Mouse (Mus musculus) brain, adult 2 months (tissue): ENCODE data around the gene Myt1l.
A peak's percentile ranks its signal among the peaks of the same experiment; 100 is the strongest.

Source experiments
- DNase-seq: peaks from one replicate; pipeline ENCODE4 v3.0.0; 2011; ENCODE audit warnings: low read depth, low spot score

Myt1l gene

DNA sequence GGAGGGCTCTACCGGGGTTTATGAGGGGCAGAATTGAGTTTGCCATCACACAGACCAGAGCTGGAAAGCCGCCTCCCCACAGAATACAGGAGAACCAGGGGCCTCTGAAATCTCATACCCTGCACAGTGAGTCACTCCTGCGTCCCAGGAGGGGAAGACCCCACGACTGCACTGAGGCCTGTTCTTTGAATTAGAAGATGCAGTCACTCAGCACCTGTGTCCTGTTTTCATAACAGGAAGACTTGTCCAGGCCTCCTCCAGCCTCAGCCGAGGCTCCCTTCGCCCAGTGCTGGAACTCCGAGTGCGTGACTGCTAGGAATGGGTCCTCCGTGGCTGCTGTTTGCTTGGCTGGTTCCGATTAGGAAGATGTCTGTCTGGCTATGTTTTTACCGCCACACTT lies 425.8 kb downstream of the Myt1l start:
- DNase-seq = no peak

DNA sequence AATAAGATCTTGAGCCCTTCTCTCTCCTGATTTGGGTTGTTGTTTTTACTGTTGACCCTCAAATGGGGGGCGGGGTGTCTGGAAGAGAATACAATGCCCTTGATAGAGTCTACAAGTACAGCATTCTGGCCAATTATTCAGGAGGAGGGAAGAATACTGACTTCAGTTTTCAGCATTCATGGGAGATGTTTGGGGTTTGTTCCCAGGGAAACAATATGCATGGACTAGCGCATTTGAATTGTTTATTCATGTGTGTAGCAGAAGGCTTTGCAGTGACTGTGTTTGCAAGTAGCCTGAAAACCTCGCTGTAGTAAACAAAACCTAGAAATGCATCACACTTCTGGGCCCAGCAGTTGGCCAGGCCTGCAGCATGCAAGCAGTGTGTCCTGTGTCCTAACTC lies 426.3 kb downstream of the Myt1l start:
- DNase-seq = peak; percentile 61

DNA sequence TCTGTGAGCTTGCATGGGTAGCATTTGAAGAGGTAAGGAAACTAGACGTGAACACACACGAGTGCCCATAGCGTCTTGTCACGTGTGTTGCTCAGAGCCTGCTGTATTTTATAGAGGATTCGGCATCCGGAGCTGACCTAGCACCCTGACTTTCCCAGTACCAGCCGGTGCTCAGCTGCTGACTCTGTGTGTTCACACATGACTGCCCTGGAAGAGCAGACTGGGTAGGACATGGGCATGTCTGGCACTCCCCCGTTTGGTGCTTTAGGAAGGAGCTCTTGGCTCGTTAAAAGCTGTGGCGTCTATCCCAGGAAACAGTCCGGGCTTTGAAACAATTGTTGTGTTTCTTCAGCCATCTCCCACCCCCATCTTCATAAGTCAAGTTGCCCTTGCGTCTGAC lies 428.8 kb downstream of the Myt1l start:
- no peak for DNase-seq

DNA sequence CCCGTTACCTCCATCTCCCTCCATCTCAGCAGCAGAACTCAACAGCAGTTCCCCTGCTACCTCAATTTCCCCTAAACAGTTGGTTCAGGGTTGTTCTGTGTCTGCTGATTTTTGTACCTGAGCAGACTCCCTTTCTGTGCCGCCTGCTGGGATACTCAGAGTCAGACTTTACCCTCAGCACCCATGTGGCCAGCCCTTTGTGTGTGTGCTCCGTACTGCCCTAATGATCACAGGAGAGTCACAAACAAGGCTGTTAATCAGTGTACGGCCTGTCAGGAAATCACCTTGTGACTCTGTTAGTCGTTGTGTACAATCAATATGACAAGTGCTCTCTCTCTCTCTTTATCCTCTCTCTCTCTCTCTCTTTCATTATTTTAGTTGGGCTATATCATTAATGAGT lies 430.5 kb downstream of the Myt1l start:
- no peak for DNase-seq

DNA sequence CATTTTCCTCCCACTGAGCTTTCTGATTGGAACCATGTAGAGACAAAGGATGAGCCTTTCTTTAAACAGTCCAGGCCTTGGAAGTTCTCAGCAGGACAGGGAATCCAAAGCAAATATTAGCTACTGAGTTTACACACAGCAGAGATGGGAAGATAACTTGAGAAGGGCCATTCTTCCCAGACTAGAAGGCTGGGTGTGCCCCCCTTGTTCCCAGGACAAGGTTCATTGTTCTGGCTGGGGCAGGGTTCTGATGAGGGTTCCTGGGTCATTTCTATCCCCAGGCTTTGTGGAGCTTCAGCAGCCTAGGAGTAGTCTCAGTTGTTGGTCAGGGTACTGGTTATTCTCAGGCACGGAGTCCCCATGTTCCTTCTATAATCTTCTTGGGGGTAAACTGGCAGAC lies 432.9 kb downstream of the Myt1l start:
- no peak for DNase-seq

DNA sequence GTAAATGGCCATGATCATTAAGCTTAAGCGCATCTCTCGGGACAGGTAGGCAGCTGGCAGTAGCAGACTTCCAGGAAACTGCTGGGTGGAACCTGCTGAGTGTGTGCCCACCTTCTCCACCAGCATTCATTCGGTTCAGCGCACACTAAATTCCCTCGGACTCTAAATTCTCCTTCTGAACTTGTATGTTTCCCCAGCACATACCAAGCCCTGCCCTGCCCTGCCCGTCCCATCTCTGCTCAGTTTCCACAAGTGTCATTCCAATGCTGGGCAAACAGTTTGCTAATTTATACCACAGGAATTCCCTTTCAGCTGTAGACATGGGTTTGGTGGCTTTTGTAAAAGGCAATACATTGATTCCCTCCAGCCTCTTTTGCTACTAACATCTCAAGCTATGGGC lies 436.8 kb downstream of the Myt1l start:
- no peak for DNase-seq

DNA sequence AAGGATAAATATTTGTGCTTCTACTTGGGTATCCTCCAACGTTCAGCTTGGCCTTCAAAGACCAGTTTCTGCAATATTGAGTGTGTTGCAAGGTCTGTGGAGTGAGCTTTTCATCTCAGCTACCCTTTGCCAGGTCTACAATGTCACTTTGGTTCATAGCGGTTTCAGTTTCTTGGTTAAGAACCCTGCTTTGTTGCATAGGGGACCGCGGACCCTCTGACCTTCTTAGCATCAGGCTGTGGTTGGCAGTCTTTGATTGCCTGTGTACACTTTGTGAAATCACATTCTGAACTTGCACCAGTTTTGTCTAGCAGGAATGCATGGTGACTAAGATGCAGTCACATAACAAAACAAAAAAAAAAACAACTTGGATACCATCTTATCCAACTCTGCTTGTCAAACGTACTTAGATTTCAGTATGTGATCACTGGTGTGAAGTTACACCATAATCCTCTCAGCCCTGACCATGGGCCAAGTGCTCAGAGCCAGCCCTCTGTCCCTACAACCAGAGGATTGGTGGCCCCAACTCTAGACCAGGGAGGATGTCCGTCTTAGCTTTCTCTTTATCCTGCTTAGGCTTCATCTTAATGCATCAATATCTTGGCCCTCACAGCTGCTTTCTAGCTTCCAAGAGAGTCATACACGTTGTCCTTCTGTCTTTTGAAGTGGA lies 443.7 kb downstream of the Myt1l start:
- DNase-seq = no peak

DNA sequence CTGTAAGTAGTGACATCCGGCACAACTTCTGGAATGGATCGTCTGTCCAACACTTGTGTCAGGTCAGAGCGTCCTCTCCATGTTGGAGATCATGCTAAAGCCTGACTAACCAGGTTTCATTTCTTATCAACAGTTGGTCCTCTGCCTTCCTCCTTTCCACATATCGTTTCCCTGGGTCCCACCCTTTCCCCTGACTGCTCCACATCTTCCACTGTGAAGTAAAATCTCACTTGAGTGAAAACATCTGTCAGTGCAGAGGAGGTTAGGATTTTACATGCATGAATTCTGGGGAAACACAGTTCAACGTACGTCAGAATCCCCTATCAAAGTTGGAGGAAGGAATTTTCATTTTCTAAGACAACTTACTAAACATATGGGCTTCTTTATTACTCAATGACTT lies 444.3 kb downstream of the Myt1l start:
- DNase-seq = no peak
